Mouse (Mus musculus) brain, embryonic 14.5 days (tissue): Measurements from ENCODE around the gene Abhd6.

Experiments
- CTCF ChIP-seq: fragments of 200-500 bp; IDR thresholded peaks from 2 replicates; pipeline ENCODE4 v1.5.1; 2012; ENCODE audit warnings: inconsistent platforms, mild to moderate bottlenecking, moderate library complexity, borderline replicate concordance; ENCODE audit not compliant: insufficient read depth, insufficient read length; ENCODE audit errors: extremely low read depth
- POLR2A ChIP-seq: fragments of 200-500 bp; IDR thresholded peaks from 2 replicates; pipeline ENCODE4 v1.6.1; 2012; ENCODE audit warnings: mild to moderate bottlenecking, inconsistent platforms, borderline replicate concordance; ENCODE audit not compliant: poor library complexity, insufficient read depth, insufficient read length, severe bottlenecking; ENCODE audit errors: extremely low read depth

- TF ChIP-seq POLR2A, result no peak
- TF ChIP-seq CTCF, result no peak
Observed at GRCm38 (mm10) chr14:8042577-8042976, 39.9 kb downstream of the Abhd6 start.
